Mouse (Mus musculus): ENCODE data around the gene Synj1. TPM values are rescaled to one million over a fixed set of nuclear protein-coding genes. Genes with fewer than 3 reads are reported as not detected.

Synj1 gene
- polyA plus RNA-seq, 1 experiment from 2014 or later: 127 TPM

GRCm38 (mm10) chr16:90995498-90995897 lies 15.6 kb downstream of the Synj1 start:
- Histone ChIP-seq H3K27ac (peak overlapping the region; percentile 87), H3K36me3 (ENCODE audit: inconsistent target) (peaks cover 30% of the 10 kb centered on the region), H3K4me3 (ENCODE audit: inconsistent target) (peak overlapping the region; percentile 11; the same call in 1 of the 2 replicates), H3K79me2 (ENCODE audit: inconsistent target) (peaks cover 97% of the 10 kb centered on the region)
- 5% methylated on average over 5 of the region's 5 CpGs for WGBS (ENCODE audit: missing documents)

- peaks cover 97% of the 10 kb centered on the region for H3K79me2 ChIP-seq (ENCODE audit: inconsistent target)
- H3K4me3 ChIP-seq (ENCODE audit: inconsistent target): peak overlapping the region; percentile 11; the same call in 1 of the 2 replicates
- peaks cover 35% of the 10 kb centered on the region for H3K36me3 ChIP-seq (ENCODE audit: inconsistent target)
- H3K27ac ChIP-seq: peak overlapping the region; percentile 87
- 0% methylated on average over 4 of the region's 4 CpGs for WGBS (ENCODE audit: missing documents)
Measured at GRCm38 (mm10) chr16:90995023-90995422, 16.1 kb downstream of the Synj1 start.

- Histone ChIP-seq H3K27ac (no peak overlapping the region), H3K36me3 (ENCODE audit: inconsistent target) (peaks cover 78% of the 10 kb centered on the region), H3K4me3 (ENCODE audit: inconsistent target) (no peak overlapping the region), H3K79me2 (ENCODE audit: inconsistent target) (peaks cover 100% of the 10 kb centered on the region)
- WGBS (ENCODE audit: missing documents): 95% methylated on average over 8 of the region's 8 CpGs
Measured at GRCm38 (mm10) chr16:90989162-90989561, 21.9 kb downstream of the Synj1 start.

- Histone ChIP-seq H3K36me3 (ENCODE audit: inconsistent target) (peaks cover 78% of the 10 kb centered on the region), H3K4me3 (ENCODE audit: inconsistent target) (no peak overlapping the region), H3K27ac (no peak overlapping the region), H3K79me2 (ENCODE audit: inconsistent target) (peaks cover 100% of the 10 kb centered on the region)
- 96% methylated on average over 3 of the region's 3 CpGs for WGBS (ENCODE audit: missing documents)
Measured at GRCm38 (mm10) chr16:90988665-90989064, 22.4 kb downstream of the Synj1 start.

GRCm38 (mm10) chr16:90988039-90988438 lies 23.1 kb downstream of the Synj1 start:
- Histone ChIP-seq H3K27ac (no peak overlapping the region), H3K4me3 (ENCODE audit: inconsistent target) (no peak overlapping the region), H3K36me3 (ENCODE audit: inconsistent target) (peaks cover 77% of the 10 kb centered on the region), H3K79me2 (ENCODE audit: inconsistent target) (peaks cover 100% of the 10 kb centered on the region)
- 96% methylated on average over 8 of the region's 8 CpGs for WGBS (ENCODE audit: missing documents)

GRCm38 (mm10) chr16:90971004-90971403 lies 40.1 kb downstream of the Synj1 start:
- no peak overlapping the region for H3K4me3 ChIP-seq (ENCODE audit: inconsistent target)
- no peaks in the 10 kb centered on the region for H3K79me2 ChIP-seq (ENCODE audit: inconsistent target)
- peaks cover 87% of the 10 kb centered on the region for H3K36me3 ChIP-seq (ENCODE audit: inconsistent target)
- WGBS (ENCODE audit: missing documents): 97% methylated on average over 6 of the region's 6 CpGs
- H3K27ac ChIP-seq: no peak overlapping the region

GRCm38 (mm10) chr16:90966241-90966640 lies 44.9 kb downstream of the Synj1 start:
- WGBS (ENCODE audit: missing documents): 98% methylated on average over 4 of the region's 4 CpGs
- H3K4me3 ChIP-seq (ENCODE audit: inconsistent target): no peak overlapping the region
- H3K36me3 ChIP-seq (ENCODE audit: inconsistent target): peaks cover 95% of the 10 kb centered on the region
- no peak overlapping the region for H3K27ac ChIP-seq
- no peaks in the 10 kb centered on the region for H3K79me2 ChIP-seq (ENCODE audit: inconsistent target)

GRCm38 (mm10) chr16:90964302-90964701 lies 46.8 kb downstream of the Synj1 start:
- 97% methylated on average over 10 of the region's 10 CpGs for WGBS (ENCODE audit: missing documents)
- Histone ChIP-seq H3K79me2 (ENCODE audit: inconsistent target) (no peaks in the 10 kb centered on the region), H3K27ac (no peak overlapping the region), H3K36me3 (ENCODE audit: inconsistent target) (peaks cover 90% of the 10 kb centered on the region), H3K4me3 (ENCODE audit: inconsistent target) (no peak overlapping the region)

GRCm38 (mm10) chr16:90963866-90964265 lies 47.2 kb downstream of the Synj1 start:
- Histone ChIP-seq H3K79me2 (ENCODE audit: inconsistent target) (no peaks in the 10 kb centered on the region), H3K4me3 (ENCODE audit: inconsistent target) (no peak overlapping the region), H3K36me3 (ENCODE audit: inconsistent target) (peaks cover 91% of the 10 kb centered on the region), H3K27ac (no peak overlapping the region)
- 94% methylated on average over 10 of the region's 10 CpGs for WGBS (ENCODE audit: missing documents)

GRCm38 (mm10) chr16:90963231-90963630 lies 47.9 kb downstream of the Synj1 start:
- Histone ChIP-seq H3K27ac (no peak overlapping the region), H3K79me2 (ENCODE audit: inconsistent target) (no peaks in the 10 kb centered on the region), H3K36me3 (ENCODE audit: inconsistent target) (peaks cover 93% of the 10 kb centered on the region), H3K4me3 (ENCODE audit: inconsistent target) (no peak overlapping the region)
- WGBS (ENCODE audit: missing documents): 98% methylated on average over 4 of the region's 4 CpGs

GRCm38 (mm10) chr16:90958301-90959085 lies 52.6 kb downstream of the Synj1 start:
- H3K36me3 ChIP-seq (ENCODE audit: inconsistent target): peaks cover 89% of the 10 kb centered on the region
- no peaks in the 10 kb centered on the region for H3K79me2 ChIP-seq (ENCODE audit: inconsistent target)
- no peak overlapping the region for H3K4me3 ChIP-seq (ENCODE audit: inconsistent target)
- WGBS (ENCODE audit: missing documents): 88% methylated on average over 5 of the region's 5 CpGs
- no peak overlapping the region for H3K27ac ChIP-seq

GRCm38 (mm10) chr16:90955494-90955893 lies 55.6 kb downstream of the Synj1 start:
- no peak overlapping the region for H3K4me3 ChIP-seq (ENCODE audit: inconsistent target)
- 98% methylated on average over 6 of the region's 6 CpGs for WGBS (ENCODE audit: missing documents)
- H3K36me3 ChIP-seq (ENCODE audit: inconsistent target): peaks cover 95% of the 10 kb centered on the region
- H3K79me2 ChIP-seq (ENCODE audit: inconsistent target): no peaks in the 10 kb centered on the region
- H3K27ac ChIP-seq: no peak overlapping the region

- Histone ChIP-seq H3K27ac (no peak overlapping the region), H3K36me3 (ENCODE audit: inconsistent target) (peaks cover 94% of the 10 kb centered on the region), H3K79me2 (ENCODE audit: inconsistent target) (no peaks in the 10 kb centered on the region), H3K4me3 (ENCODE audit: inconsistent target) (no peak overlapping the region)
- 94% methylated on average over 6 of the region's 6 CpGs for WGBS (ENCODE audit: missing documents)
Measured at GRCm38 (mm10) chr16:90953770-90954169, 57.3 kb downstream of the Synj1 start.

- H3K36me3 ChIP-seq (ENCODE audit: inconsistent target): peaks cover 92% of the 10 kb centered on the region
- 84% methylated on average over 9 of the region's 9 CpGs for WGBS (ENCODE audit: missing documents)
Measured at GRCm38 (mm10) chr16:90953147-90953546, 58.0 kb downstream of the Synj1 start.

GRCm38 (mm10) chr16:90950354-90950963 lies 60.6 kb downstream of the Synj1 start:
- Histone ChIP-seq H3K27ac (no peak overlapping the region), H3K4me3 (ENCODE audit: inconsistent target) (no peak overlapping the region), H3K36me3 (ENCODE audit: inconsistent target) (peaks cover 94% of the 10 kb centered on the region), H3K79me2 (ENCODE audit: inconsistent target) (no peaks in the 10 kb centered on the region)
- WGBS (ENCODE audit: missing documents): 92% methylated on average over 17 of the region's 17 CpGs

More at GRCm38 (mm10) chr16:90953147-90953546, 58.0 kb downstream of the Synj1 start:
- Histone ChIP-seq H3K79me2 (ENCODE audit: inconsistent target) (no peaks in the 10 kb centered on the region), H3K4me3 (ENCODE audit: inconsistent target) (no peak overlapping the region), H3K27ac (no peak overlapping the region)
